Mouse (Mus musculus): ENCODE results near the gene Sugp1. TPM values are rescaled to one million over a fixed set of nuclear protein-coding genes. Genes with fewer than 3 reads are reported as not detected.

The Sugp1 gene
- polyA plus RNA-seq, 1 experiment, result 34.5 TPM

DNA sequence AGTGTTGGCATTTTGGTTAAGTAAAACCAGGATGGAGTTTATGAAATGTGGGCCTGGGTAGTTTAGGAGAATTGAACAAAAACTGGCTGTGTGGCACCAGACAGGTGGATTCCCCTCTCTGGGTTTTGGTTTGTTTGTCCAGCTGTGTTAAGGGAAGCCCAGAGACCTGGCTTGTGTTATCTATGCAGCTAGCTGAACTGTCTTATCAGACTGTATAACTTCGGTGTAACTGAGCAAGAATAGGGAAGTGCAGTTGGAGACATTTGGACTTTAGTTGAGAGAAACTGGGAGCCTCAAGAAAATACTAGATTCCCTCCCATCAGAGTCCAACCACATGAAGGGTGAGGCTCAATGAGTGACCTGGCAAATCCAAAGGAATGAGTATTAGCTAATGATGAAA is 31.1 kb downstream of the Sugp1 start:
- TF ChIP-seq CTCF (IDR thresholded peaks at IDR 0.05; ENCODE audit: control insufficient read depth, insufficient read depth, insufficient replicate concordance, low read depth, low read length) (no peak), POLR2A (IDR thresholded peaks at IDR 0.05; ENCODE audit: control insufficient read depth, low read depth, low read length) (no peak)
- H3K27ac ChIP-seq (ENCODE audit: control insufficient read depth, insufficient read depth, low read depth, low read length), result no peak overlapping the region
- H3K27me3 ChIP-seq (ENCODE audit: control insufficient read depth, insufficient read depth, low read length), result no peaks in the 10 kb centered on the region
- no peak overlapping the region for H3K4me3 ChIP-seq (ENCODE audit: control insufficient read depth, low read depth, low read length)
- peaks cover 11% of the 10 kb centered on the region for H3K4me1 ChIP-seq (ENCODE audit: control insufficient read depth, insufficient read depth, low read length)
- H3K36me3 ChIP-seq (ENCODE audit: control insufficient read depth, insufficient read depth, low read length), result no peaks in the 10 kb centered on the region

DNA sequence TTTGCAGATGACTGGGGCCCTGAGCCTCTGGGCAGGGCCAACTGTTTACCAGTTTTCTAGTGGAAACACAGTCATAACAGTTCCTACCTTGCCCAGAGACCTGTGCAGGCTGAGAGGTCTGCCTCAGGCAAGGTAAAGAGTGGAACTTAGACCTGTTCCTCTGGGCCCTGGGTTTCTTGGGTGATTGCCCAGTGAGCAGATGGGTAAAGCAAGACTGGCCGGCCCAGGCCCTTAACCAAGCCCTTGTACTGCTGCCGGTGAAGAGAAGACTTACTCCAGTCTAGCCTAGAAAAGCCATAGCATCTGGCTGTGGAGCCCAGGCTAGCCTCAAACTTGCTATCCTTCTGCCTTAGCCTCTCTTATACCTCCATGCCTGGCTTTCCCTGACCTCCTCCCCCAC is 39.4 kb downstream of the Sugp1 start:
- Histone ChIP-seq H3K4me3 (ENCODE audit: control insufficient read depth, low read depth, low read length) (no peak overlapping the region), H3K27ac (ENCODE audit: control insufficient read depth, insufficient read depth, low read depth, low read length) (no peak overlapping the region), H3K4me1 (ENCODE audit: control insufficient read depth, insufficient read depth, low read length) (peaks cover 22% of the 10 kb centered on the region), H3K27me3 (ENCODE audit: control insufficient read depth, insufficient read depth, low read length) (no peaks in the 10 kb centered on the region), H3K36me3 (ENCODE audit: control insufficient read depth, insufficient read depth, low read length) (no peaks in the 10 kb centered on the region)
- TF ChIP-seq POLR2A (IDR thresholded peaks at IDR 0.05; ENCODE audit: control insufficient read depth, low read depth, low read length) (no peak), CTCF (IDR thresholded peaks at IDR 0.05; ENCODE audit: control insufficient read depth, insufficient read depth, insufficient replicate concordance, low read depth, low read length) (no peak)

DNA sequence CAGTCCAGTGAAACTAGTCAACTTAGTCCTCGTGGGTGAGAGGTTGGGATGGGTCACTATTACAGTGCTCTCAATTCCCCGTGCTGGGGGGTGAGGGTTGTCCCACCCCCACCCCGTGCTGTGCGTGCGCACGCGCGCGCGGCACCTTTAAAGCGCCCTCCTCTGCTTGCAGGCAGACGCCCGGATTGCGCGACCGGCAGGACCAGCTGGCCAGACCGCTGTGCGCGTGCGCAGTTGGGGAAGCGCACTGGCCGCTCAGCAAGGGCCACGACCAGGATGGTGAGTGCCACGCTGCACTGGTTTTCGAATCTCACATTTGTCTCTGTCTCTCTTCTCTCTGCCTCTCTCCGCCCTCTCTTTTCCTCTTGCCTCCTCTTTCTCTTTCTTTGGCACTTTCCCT is 40.7 kb downstream of the Sugp1 start, which contains the start of gene Hapln4:
Hapln4 (plus strand) TSS at position 173 of the 400 bp plus-strand sequence.
- Histone ChIP-seq H3K27ac (ENCODE audit: control insufficient read depth, insufficient read depth, low read depth, low read length) (no peak within 1 kb of the TSS), H3K36me3 (ENCODE audit: control insufficient read depth, insufficient read depth, low read length) (no peaks in the 10 kb centered on the region), H3K27me3 (ENCODE audit: control insufficient read depth, insufficient read depth, low read length) (no peaks in the 10 kb centered on the region), H3K4me3 (ENCODE audit: control insufficient read depth, low read depth, low read length) (peak within 1 kb of the TSS; percentile 53), H3K4me1 (ENCODE audit: control insufficient read depth, insufficient read depth, low read length) (peaks cover 26% of the 10 kb centered on the region)
- TF ChIP-seq POLR2A (IDR thresholded peaks at IDR 0.05; ENCODE audit: control insufficient read depth, low read depth, low read length) (no peak), CTCF (IDR thresholded peaks at IDR 0.05; ENCODE audit: control insufficient read depth, insufficient read depth, insufficient replicate concordance, low read depth, low read length) (no peak)

DNA sequence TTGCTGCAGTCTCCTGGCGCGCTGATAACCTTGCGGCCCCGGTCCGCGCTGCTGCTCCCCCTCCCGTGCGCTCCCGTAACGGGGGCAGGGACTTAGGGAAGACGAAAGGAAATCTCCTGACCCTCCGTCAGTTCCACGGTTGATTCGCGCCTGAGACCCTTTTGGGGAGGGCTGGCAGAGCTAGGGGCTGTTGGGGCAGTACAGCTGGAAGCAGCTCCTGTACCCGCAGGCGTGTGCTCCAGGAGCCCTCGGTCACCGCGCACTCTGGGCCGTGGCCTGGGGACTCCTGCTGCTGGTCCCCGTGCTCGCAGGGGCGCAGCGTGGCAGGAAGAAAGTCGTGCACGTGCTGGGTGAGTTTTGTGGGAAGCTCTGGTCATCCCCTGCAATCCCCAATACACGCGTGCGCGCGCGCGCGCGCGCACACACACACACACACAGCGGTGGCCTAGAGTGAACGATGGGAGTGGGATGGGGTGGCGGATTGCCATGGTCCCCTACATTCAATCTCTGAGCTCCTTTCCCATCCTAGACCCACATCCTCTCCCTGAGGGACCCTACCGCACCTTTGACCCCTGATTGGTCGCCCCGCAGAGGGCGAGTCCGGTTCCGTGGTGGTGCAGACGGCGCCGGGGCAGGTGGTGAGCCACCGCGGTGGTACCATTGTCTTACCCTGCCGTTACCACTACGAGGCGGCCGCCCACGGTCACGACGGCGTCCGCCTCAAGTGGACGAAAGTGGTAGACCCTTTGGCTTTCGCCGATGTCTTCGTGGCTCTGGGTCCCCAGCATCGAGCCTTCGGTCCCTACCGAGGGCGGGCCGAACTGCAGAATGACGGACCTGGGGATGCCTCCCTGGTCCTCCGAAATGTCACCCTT is 41.8 kb downstream of the Sugp1 start:
- no peak overlapping the region for H3K27ac ChIP-seq (ENCODE audit: control insufficient read depth, insufficient read depth, low read depth, low read length)
- no peaks in the 10 kb centered on the region for H3K27me3 ChIP-seq (ENCODE audit: control insufficient read depth, insufficient read depth, low read length)
- H3K36me3 ChIP-seq (ENCODE audit: control insufficient read depth, insufficient read depth, low read length), result no peaks in the 10 kb centered on the region
- H3K4me3 ChIP-seq (ENCODE audit: control insufficient read depth, low read depth, low read length), result peak overlapping the region; percentile 53
- peaks cover 32% of the 10 kb centered on the region for H3K4me1 ChIP-seq (ENCODE audit: control insufficient read depth, insufficient read depth, low read length)
- TF ChIP-seq POLR2A (IDR thresholded peaks at IDR 0.05; ENCODE audit: control insufficient read depth, low read depth, low read length), result no peak

DNA sequence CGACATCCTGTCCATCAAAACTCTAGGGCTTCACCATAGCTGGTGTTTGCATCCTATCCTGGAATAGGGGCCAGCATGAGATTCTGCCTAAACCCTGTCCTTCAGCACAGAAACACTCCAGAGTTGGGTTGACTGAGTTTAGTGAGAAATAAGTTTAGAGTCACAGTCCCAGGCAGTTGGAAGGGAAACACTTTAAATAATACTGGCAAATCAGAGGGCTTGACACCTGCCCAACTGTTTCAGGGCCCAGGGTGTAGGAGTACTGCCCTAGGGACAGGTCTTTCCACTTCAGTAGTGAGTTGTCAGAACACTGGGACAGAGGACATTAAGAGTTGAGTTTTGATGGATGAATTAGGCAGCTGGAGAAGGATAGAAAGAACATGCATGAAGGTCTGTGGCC is 43.5 kb downstream of the Sugp1 start:
- Histone ChIP-seq H3K27me3 (ENCODE audit: control insufficient read depth, insufficient read depth, low read length) (no peaks in the 10 kb centered on the region), H3K4me3 (ENCODE audit: control insufficient read depth, low read depth, low read length) (no peak overlapping the region), H3K27ac (ENCODE audit: control insufficient read depth, insufficient read depth, low read depth, low read length) (no peak overlapping the region), H3K36me3 (ENCODE audit: control insufficient read depth, insufficient read depth, low read length) (no peaks in the 10 kb centered on the region), H3K4me1 (ENCODE audit: control insufficient read depth, insufficient read depth, low read length) (peaks cover 32% of the 10 kb centered on the region)
- TF ChIP-seq CTCF (IDR thresholded peaks at IDR 0.05; ENCODE audit: control insufficient read depth, insufficient read depth, insufficient replicate concordance, low read depth, low read length), result no peak
- TF ChIP-seq POLR2A (IDR thresholded peaks at IDR 0.05; ENCODE audit: control insufficient read depth, low read depth, low read length), result no peak

DNA sequence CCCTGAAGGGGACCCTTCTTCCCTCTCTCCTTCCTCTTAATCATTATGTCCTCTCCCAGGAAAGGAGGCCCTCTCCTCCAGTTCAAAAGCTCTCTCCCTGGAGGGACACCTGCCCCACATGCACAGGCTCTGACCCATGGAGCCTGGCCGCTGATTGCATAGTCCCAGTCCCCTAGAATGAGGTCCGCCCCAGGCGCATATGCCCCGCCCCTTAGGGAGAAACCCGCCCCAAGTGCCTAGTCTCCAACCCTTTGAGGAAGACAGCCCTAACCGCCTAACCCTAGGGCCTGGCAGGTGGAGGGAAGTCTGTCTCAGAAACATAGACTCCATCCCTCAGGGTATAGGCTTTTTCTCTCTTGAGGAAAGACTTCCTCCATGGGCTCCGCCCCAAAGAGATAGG is 44.6 kb downstream of the Sugp1 start:
- Histone ChIP-seq H3K4me3 (ENCODE audit: control insufficient read depth, low read depth, low read length) (no peak overlapping the region), H3K36me3 (ENCODE audit: control insufficient read depth, insufficient read depth, low read length) (no peaks in the 10 kb centered on the region), H3K27me3 (ENCODE audit: control insufficient read depth, insufficient read depth, low read length) (no peaks in the 10 kb centered on the region), H3K4me1 (ENCODE audit: control insufficient read depth, insufficient read depth, low read length) (peaks cover 32% of the 10 kb centered on the region), H3K27ac (ENCODE audit: control insufficient read depth, insufficient read depth, low read depth, low read length) (no peak overlapping the region)
- TF ChIP-seq POLR2A (IDR thresholded peaks at IDR 0.05; ENCODE audit: control insufficient read depth, low read depth, low read length) (no peak), CTCF (IDR thresholded peaks at IDR 0.05; ENCODE audit: control insufficient read depth, insufficient read depth, insufficient replicate concordance, low read depth, low read length) (no peak)

DNA sequence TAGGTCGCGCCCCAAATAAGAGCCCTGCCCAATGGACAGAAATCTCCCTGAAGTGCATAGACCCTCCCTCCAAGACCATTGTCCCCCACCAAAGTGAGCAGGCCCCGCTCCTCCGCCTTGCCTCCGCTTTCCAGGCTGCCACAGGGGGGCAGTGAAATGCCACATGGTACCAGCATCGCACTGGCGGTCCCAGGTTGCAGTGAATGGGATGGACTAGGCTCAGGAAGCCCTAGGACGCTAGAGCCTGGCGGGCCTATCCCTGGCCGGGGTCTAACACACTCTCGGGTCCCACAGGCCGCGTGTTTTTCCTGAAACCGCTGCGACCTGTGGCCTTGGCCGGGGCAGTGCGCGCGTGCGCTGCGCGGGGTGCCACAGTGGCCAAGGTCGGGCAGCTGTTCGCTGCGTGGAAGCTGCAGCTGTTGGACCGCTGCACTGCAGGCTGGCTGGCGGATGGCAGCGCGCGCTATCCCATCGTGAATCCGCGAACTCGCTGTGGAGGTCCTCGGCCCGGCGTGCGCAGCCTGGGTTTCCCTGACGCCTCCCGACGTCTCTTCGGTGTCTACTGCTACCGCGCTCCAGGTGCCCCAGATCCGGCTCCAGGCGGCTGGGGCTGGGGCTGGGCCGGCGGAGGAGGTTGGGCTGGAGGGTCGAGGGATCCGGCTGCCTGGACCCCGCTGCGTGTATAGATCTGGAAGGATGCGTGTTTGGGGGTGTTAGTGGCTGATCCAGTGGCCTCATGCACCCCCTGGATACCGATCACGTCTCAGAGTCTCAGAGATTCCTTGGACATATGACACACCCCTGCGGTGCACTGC is 45.4 kb downstream of the Sugp1 start:
- Histone ChIP-seq H3K27ac (ENCODE audit: control insufficient read depth, insufficient read depth, low read depth, low read length) (no peak overlapping the region), H3K4me3 (ENCODE audit: control insufficient read depth, low read depth, low read length) (peak overlapping the region; percentile 19), H3K27me3 (ENCODE audit: control insufficient read depth, insufficient read depth, low read length) (no peaks in the 10 kb centered on the region), H3K36me3 (ENCODE audit: control insufficient read depth, insufficient read depth, low read length) (no peaks in the 10 kb centered on the region), H3K4me1 (ENCODE audit: control insufficient read depth, insufficient read depth, low read length) (peaks cover 32% of the 10 kb centered on the region)
- TF ChIP-seq CTCF (IDR thresholded peaks at IDR 0.05; ENCODE audit: control insufficient read depth, insufficient read depth, insufficient replicate concordance, low read depth, low read length), result peak; percentile 29; the same call in 1 of the 2 replicates
- no peak for TF ChIP-seq POLR2A (IDR thresholded peaks at IDR 0.05; ENCODE audit: control insufficient read depth, low read depth, low read length)
